Mouse (Mus musculus) forebrain, embryonic 13.5 days (tissue): ENCODE measurements around the gene Tacr2. TPM values are rescaled to one million over a fixed set of nuclear protein-coding genes. Genes with fewer than 3 reads are reported as not detected.

Experiments used
- ATAC-seq: fragments of 200-750 bp; cut with Nextera tagmentation; 2 replicates; pipeline ENCODE4 v1.8.0; 2017
- H3K27ac ChIP-seq: fragments of 300-500 bp; sonication (generic); 2 replicates; pipeline ENCODE4 v1.5.1; 2015; ENCODE audit warnings: inconsistent platforms, mild to moderate bottlenecking, moderate library complexity
- H3K27me3 ChIP-seq: fragments of 300-500 bp; sonication (generic); 2 replicates; pipeline ENCODE4 v1.6.1; 2015; ENCODE audit warnings: mild to moderate bottlenecking, inconsistent platforms
- H3K36me3 ChIP-seq: fragments of 300-500 bp; sonication (generic); 2 replicates; pipeline ENCODE4 v1.6.1; 2015; ENCODE audit warnings: mild to moderate bottlenecking, inconsistent platforms; ENCODE audit not compliant: poor library complexity, severe bottlenecking
- H3K4me1 ChIP-seq: fragments of 300-500 bp; sonication (generic); 2 replicates; pipeline ENCODE4 v1.6.1; 2015; ENCODE audit warnings: inconsistent platforms
- H3K4me2 ChIP-seq: fragments of 300-500 bp; sonication (generic); 2 replicates; pipeline ENCODE4 v1.6.1; 2015; ENCODE audit warnings: inconsistent platforms, mild to moderate bottlenecking, moderate library complexity
- H3K4me3 ChIP-seq: fragments of 300-500 bp; sonication (generic); 2 replicates; pipeline ENCODE4 v1.5.1; 2015; ENCODE audit warnings: mild to moderate bottlenecking, inconsistent platforms
- H3K9ac ChIP-seq: fragments of 300-500 bp; sonication (generic); 2 replicates; pipeline ENCODE4 v1.6.1; 2015; ENCODE audit warnings: mild to moderate bottlenecking, inconsistent platforms
- H3K9me3 ChIP-seq: fragments of 300-500 bp; sonication (generic); replicated peaks from 2 replicates; pipeline ENCODE4 v1.6.1; 2016; ENCODE audit warnings: inconsistent platforms
- WGBS: fragments of 180-500 bp; shearing (Covaris S2); methylation state at CpG from one replicate; pipeline ENCODE4 v1.1.7; 2015; 5-methylcytosine and 5-hydroxymethylcytosine counted together
- polyA plus RNA-seq: library from polyadenylated mRNA; unstranded; fragments of >200 nt; fragmentation: Nextera tagmentation; extraction: Ambion mirVana; gene quantifications from 2 replicates; pipeline ENCODE4 v1.2.1, GENCODE M21; 2015

Gene Tacr2
- polyA plus RNA-seq, 1 experiment from 2014 or later: not detected

DNA sequence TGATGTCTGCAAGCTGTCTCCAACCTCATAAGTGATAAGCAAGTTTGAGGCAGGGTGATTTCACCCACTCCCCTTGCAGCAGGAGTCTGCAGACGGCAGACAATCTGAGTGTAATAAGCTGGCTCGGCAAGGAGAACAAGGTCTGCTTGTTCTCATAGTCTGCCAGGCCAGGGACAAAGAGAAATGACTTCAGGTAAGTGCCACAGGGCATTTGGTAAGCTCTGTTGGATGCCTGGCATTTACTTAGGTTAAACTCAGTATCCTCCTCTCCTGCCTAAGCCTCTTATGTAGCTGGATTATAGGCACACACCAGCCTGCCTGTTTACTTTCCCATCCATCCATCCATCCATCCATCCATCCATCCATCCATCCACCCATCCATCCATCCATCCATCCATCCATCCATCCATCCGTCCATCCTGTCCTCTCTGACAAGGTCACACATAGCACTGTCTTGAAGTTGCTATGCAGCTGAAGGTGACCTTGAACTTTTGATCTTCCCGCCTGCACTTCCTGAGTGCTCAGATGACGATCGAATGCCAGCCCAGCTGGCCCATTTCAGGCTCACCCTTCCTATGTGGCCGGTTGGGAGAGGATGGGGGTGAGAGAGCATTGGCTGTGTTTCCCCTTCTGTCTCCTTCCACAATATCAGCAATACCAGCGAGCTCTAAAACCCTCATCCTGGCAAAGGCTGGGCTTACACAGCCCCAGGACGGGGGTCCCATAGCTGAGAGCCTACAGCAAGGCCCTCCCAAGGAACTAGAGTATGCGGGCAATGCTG lies 58.2 kb downstream of the Tacr2 start:
- H3K4me2 ChIP-seq: no peak overlapping the region
- no peaks in the 10 kb centered on the region for H3K9me3 ChIP-seq
- H3K4me1 ChIP-seq: peaks cover 6% of the 10 kb centered on the region; the same call in 1 of the 2 replicates
- H3K36me3 ChIP-seq: no peaks in the 10 kb centered on the region; the same call in 1 of the 2 replicates
- H3K27ac ChIP-seq: no peak overlapping the region
- ATAC-seq: no peak
- no peak overlapping the region for H3K4me3 ChIP-seq
- H3K9ac ChIP-seq: no peak overlapping the region
- WGBS: 88% methylated on average over 10 of the region's 10 CpGs
- no peaks in the 10 kb centered on the region for H3K27me3 ChIP-seq

- H3K27me3 ChIP-seq: no peaks in the 10 kb centered on the region
- no peaks in the 10 kb centered on the region; the same call in 1 of the 2 replicates for H3K36me3 ChIP-seq
- 17% methylated on average over 6 of the region's 6 CpGs for WGBS
- no peak overlapping the region for H3K4me3 ChIP-seq
- H3K4me1 ChIP-seq: peaks cover 10% of the 10 kb centered on the region
- H3K27ac ChIP-seq: no peak overlapping the region; the same call in 1 of the 2 replicates
- H3K4me2 ChIP-seq: no peak overlapping the region
- ATAC-seq: peak; percentile 50; the same call in 1 of the 2 replicates
- no peak overlapping the region for H3K9ac ChIP-seq
- H3K9me3 ChIP-seq: no peaks in the 10 kb centered on the region
Measured at GRCm38 (mm10) chr10:62311464-62311863, 59.2 kb downstream of the Tacr2 start.

DNA sequence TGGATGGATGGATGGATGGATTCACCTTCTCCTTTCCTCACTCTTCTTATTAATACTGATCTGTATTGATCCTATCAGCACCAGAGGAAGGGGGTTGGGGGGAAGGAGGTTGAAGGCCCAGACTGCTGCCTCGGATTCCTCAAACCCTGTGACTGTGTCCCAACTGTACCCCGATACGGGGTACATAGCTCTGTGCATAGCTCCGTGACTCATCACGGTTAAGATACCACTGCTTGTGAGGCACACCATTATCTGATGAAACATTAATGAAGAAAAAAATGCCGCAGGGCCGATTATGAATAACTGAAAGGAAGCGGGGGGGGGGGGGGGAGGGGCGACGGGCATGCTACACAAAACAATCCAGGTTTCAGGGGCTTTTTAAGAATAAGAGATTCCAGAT lies 60.9 kb downstream of the Tacr2 start:
- Histone ChIP-seq H3K9me3 (no peaks in the 10 kb centered on the region), H3K4me1 (peaks cover 12% of the 10 kb centered on the region), H3K36me3 (no peaks in the 10 kb centered on the region; the same call in 1 of the 2 replicates), H3K27me3 (no peaks in the 10 kb centered on the region), H3K4me2 (no peak overlapping the region), H3K9ac (no peak overlapping the region), H3K4me3 (no peak overlapping the region), H3K27ac (no peak overlapping the region)
- no peak for ATAC-seq
- WGBS: 66% methylated on average over 10 of the region's 10 CpGs

GRCm38 (mm10) chr10:62313885-62314424 lies 61.7 kb downstream of the Tacr2 start:
- peaks cover 12% of the 10 kb centered on the region for H3K4me1 ChIP-seq
- no peaks in the 10 kb centered on the region; the same call in 1 of the 2 replicates for H3K36me3 ChIP-seq
- H3K27ac ChIP-seq: no peak overlapping the region
- H3K4me3 ChIP-seq: no peak overlapping the region
- H3K27me3 ChIP-seq: no peaks in the 10 kb centered on the region
- H3K9ac ChIP-seq: no peak overlapping the region
- 68% methylated on average over 15 of the region's 15 CpGs for WGBS
- no peak for ATAC-seq
- no peaks in the 10 kb centered on the region for H3K9me3 ChIP-seq
- H3K4me2 ChIP-seq: no peak overlapping the region

Other genes starting within 250 kb of the Tacr2 start
- 0.15 and 0.41 TPM in 2 replicates for gene Neurog3, start 119.3 kb upstream of the Tacr2 start, polyA plus RNA-seq
- 92.5 and 96.1 TPM in 2 replicates for gene Fam241b, start 108.5 kb upstream of the Tacr2 start, polyA plus RNA-seq
- gene Tspan15, start 21.2 kb upstream of the Tacr2 start, polyA plus RNA-seq: 14.2 and 18.0 TPM in 2 replicates
- gene Hk1, start 127.5 kb downstream of the Tacr2 start, polyA plus RNA-seq: 39.5 and 46.8 TPM in 2 replicates
- gene Hkdc1, start 170.1 kb downstream of the Tacr2 start, polyA plus RNA-seq: 0.24 and 0.34 TPM in 2 replicates
- gene 4930507D05Rik, start 197.1 kb downstream of the Tacr2 start, polyA plus RNA-seq: 0.70 and 0.94 TPM in 2 replicates
- 24.2 and 25.5 TPM in 2 replicates for gene Supv3l1, start 197.3 kb downstream of the Tacr2 start, polyA plus RNA-seq
- 83.0 and 86.0 TPM in 2 replicates for gene Vps26a, start 234.4 kb downstream of the Tacr2 start, polyA plus RNA-seq